Mouse (Mus musculus): ENCODE data around the gene 2310034G01Rik. TPM values are rescaled to one million over a fixed set of nuclear protein-coding genes. Genes with fewer than 3 reads are reported as not detected.

2310034G01Rik gene
- polyA plus RNA-seq, 1 experiment from 2014 or later = 0.44 TPM

DNA sequence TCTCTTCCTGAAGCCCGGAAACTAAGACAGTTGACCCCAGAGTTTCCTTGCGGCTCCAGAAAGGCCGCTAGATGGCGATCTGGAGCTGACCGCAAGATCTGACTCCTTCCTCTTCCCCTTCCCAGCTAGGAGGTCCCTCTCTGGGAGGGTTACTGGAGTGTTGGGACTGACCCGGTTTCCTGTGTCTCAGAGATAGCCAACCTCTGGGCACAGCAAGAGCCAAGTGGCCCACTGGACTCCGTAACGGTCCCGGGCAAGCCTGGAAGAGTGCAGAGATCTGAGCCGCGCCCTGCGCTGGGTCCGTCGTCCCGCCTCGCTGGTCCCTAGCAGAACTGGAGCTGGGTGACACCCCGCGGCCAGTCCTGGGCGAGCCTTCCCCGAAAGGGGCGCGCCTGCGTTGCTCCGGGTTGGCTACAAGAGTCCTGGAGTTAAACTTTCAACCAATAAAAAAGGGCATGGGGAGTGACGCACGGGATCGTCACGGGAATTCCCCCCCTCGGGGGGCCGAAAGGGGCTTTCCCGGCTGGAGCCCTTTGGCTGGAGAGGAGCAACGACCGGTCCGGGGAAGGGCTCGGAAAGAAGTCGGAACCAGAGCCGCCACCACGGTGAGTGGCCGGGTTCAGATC lies 45.8 kb downstream of the 2310034G01Rik start, which contains the start of gene Nfkb2:
Gene Nfkb2 (plus strand): TSS at position 105 of the 626 bp plus-strand sequence.
- Histone ChIP-seq H3K36me3 (peaks cover 8% of the 10 kb centered on the region), H3K9me3 (replicated peaks) (no peaks in the 10 kb centered on the region), H3K27me3 (peaks cover 27% of the 10 kb centered on the region; the same call in 1 of the 2 replicates), H3K4me3 (replicated peaks) (peak within 1 kb of the TSS; percentile 83), H3K4me1 (replicated peaks) (peaks cover 46% of the 10 kb centered on the region), H3K9ac (peak within 1 kb of the TSS; percentile 84), H3K4me2 (peak within 1 kb of the TSS; percentile 98), H3K27ac (peak within 1 kb of the TSS; percentile 88)
- under 1% methylated on average over 39 of the region's 39 CpGs for WGBS (ENCODE audit: insufficient replicate concordance)
- ATAC-seq (ENCODE audit: low read depth) = peak; percentile 91
- peak; percentile 91 for DNase-seq

GRCm38 (mm10) chr19:46303251-46304215 lies 46.6 kb downstream of the 2310034G01Rik start:
- peak overlapping the region; percentile 83 for H3K4me3 ChIP-seq (replicated peaks)
- peaks cover 8% of the 10 kb centered on the region for H3K36me3 ChIP-seq
- ATAC-seq (ENCODE audit: low read depth) (no peak), DNase-seq (no peak)
- H3K4me1 ChIP-seq (replicated peaks) = peaks cover 38% of the 10 kb centered on the region
- H3K4me2 ChIP-seq = peak overlapping the region; percentile 98
- H3K9me3 ChIP-seq (replicated peaks) = no peaks in the 10 kb centered on the region
- peak overlapping the region; percentile 84 for H3K9ac ChIP-seq
- H3K27ac ChIP-seq = no peak overlapping the region
- peaks cover 24% of the 10 kb centered on the region; the same call in 1 of the 2 replicates for H3K27me3 ChIP-seq
- WGBS (ENCODE audit: insufficient replicate concordance) = 48% methylated on average over 18 of the region's 18 CpGs

- Histone ChIP-seq H3K4me2 (no peak overlapping the region), H3K27me3 (peaks cover 17% of the 10 kb centered on the region), H3K4me3 (replicated peaks) (no peak overlapping the region), H3K27ac (no peak overlapping the region), H3K4me1 (replicated peaks) (peaks cover 34% of the 10 kb centered on the region), H3K9ac (no peak overlapping the region), H3K9me3 (replicated peaks) (no peaks in the 10 kb centered on the region), H3K36me3 (peaks cover 4% of the 10 kb centered on the region)
- DNase-seq (no peak), ATAC-seq (ENCODE audit: low read depth) (no peak)
- WGBS (ENCODE audit: insufficient replicate concordance) = 88% methylated on average over 4 of the region's 4 CpGs
These were observed 47.6 kb downstream of the 2310034G01Rik start for GRCm38 (mm10) chr19:46302551-46302950.

GRCm38 (mm10) chr19:46300294-46301045 lies 49.6 kb downstream of the 2310034G01Rik start:
- H3K9me3 ChIP-seq (replicated peaks) = no peaks in the 10 kb centered on the region
- WGBS (ENCODE audit: insufficient replicate concordance) = 34% methylated on average over 8 of the region's 8 CpGs
- H3K4me3 ChIP-seq (replicated peaks) = no peak overlapping the region
- peaks cover 19% of the 10 kb centered on the region for H3K4me1 ChIP-seq (replicated peaks)
- peaks cover 15% of the 10 kb centered on the region for H3K27me3 ChIP-seq
- no peak for ATAC-seq (ENCODE audit: low read depth)
- no peak for DNase-seq
- H3K27ac ChIP-seq = no peak overlapping the region
- H3K9ac ChIP-seq = no peak overlapping the region
- H3K4me2 ChIP-seq = no peak overlapping the region
- H3K36me3 ChIP-seq = no peaks in the 10 kb centered on the region

MicroRNA genes within 50 kb of the gene (microRNA counts, 519-probe panel; counts per million panel counts)
- microRNA mmu-miR-146b = 3,759 counts per million, percentile 28 among the panel's probes with 10 or more counts

Small RNAs within 50 kb of the gene (microRNA-seq; reads per million reads assigned to microRNA genes)
- 0.88 reads per million for gene Mir146b

Other genes starting within 250 kb of the 2310034G01Rik start
- 0.07 TPM in 1 of 2 replicates, not detected in the other for gene Elovl3, start 218.4 kb downstream of the 2310034G01Rik start, polyA plus RNA-seq (2015; fragmentation: Nextera tagmentation; extraction: Ambion mirVana)
- gene Pitx3, start 202.0 kb downstream of the 2310034G01Rik start, polyA plus RNA-seq (2015; fragmentation: Nextera tagmentation; extraction: Ambion mirVana) = 0.17 and 0.25 TPM in 2 replicates
- gene Gbf1, start 197.8 kb downstream of the 2310034G01Rik start, polyA plus RNA-seq (2015; fragmentation: Nextera tagmentation; extraction: Ambion mirVana) = 18.1 and 20.1 TPM in 2 replicates
- 3.9 and 4.3 TPM in 2 replicates for gene Nfkb2, start 46.0 kb downstream of the 2310034G01Rik start, polyA plus RNA-seq (2015; fragmentation: Nextera tagmentation; extraction: Ambion mirVana)
- 5.8 and 7.1 TPM in 2 replicates for gene Psd, start 23.1 kb downstream of the 2310034G01Rik start, polyA plus RNA-seq (2015; fragmentation: Nextera tagmentation; extraction: Ambion mirVana)
- 11.2 and 12.1 TPM in 2 replicates for gene Fbxl15, start 22.1 kb downstream of the 2310034G01Rik start, polyA plus RNA-seq (2015; fragmentation: Nextera tagmentation; extraction: Ambion mirVana)
- gene Cuedc2, start 11.6 kb downstream of the 2310034G01Rik start, polyA plus RNA-seq (2015; fragmentation: Nextera tagmentation; extraction: Ambion mirVana) = 85.6 and 86.7 TPM in 2 replicates
- gene Mfsd13a, start 9.2 kb downstream of the 2310034G01Rik start, polyA plus RNA-seq (2015; fragmentation: Nextera tagmentation; extraction: Ambion mirVana) = 10.6 and 12.3 TPM in 2 replicates
- 56.1 and 61.2 TPM in 2 replicates for gene Actr1a, start 45.4 kb upstream of the 2310034G01Rik start, polyA plus RNA-seq (2015; fragmentation: Nextera tagmentation; extraction: Ambion mirVana)
- 6.3 and 8.2 TPM in 2 replicates for gene Sufu, start 46.6 kb upstream of the 2310034G01Rik start, polyA plus RNA-seq (2015; fragmentation: Nextera tagmentation; extraction: Ambion mirVana)
- 9.1 and 9.2 TPM in 2 replicates for gene Trim8, start 151.4 kb upstream of the 2310034G01Rik start, polyA plus RNA-seq (2015; fragmentation: Nextera tagmentation; extraction: Ambion mirVana)
- gene Arl3, start 222.9 kb upstream of the 2310034G01Rik start, polyA plus RNA-seq (2015; fragmentation: Nextera tagmentation; extraction: Ambion mirVana) = 29.8 and 32.1 TPM in 2 replicates
- 18.3 and 19.8 TPM in 2 replicates for gene Sfxn2, start 223.1 kb upstream of the 2310034G01Rik start, polyA plus RNA-seq (2015; fragmentation: Nextera tagmentation; extraction: Ambion mirVana)
- 14.9 and 17.3 TPM in 2 replicates for gene Wbp1l, start 248.8 kb upstream of the 2310034G01Rik start, polyA plus RNA-seq (2015; fragmentation: Nextera tagmentation; extraction: Ambion mirVana)